Mouse (Mus musculus): ENCODE measurements around the gene Cars2.

DNA sequence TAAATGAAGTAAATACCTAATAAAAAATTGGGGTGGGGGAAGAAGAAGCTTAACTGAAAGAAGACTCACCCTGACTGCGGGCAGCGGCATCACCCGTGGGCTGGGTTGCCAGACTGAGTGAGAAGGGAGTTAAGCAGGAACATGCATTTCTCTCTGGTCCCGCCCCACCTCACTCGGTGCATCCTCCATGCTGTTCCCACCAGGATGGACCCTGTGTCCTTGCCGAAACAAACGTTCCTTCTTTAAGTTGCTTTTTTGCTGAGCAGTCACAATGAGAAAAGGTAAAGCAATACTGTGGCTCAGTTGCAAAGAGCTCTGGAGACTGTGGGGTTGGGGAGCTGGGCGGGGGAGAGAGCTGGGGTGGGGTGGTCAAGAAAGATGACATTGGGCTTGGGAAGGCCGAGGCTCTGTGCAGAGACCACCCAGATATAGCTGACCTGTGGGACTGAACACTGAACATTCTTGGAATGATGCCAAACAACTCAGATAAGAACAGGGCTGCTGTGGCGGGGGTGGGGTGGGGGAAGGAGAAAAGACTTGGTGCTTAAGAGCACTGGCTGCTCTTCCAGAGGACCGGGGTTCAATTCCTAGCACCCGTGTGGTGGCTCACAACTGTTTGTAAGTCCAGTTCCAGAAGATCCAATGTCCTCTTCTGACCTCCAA is 42.8 kb upstream of the Cars2 start:
- TF ChIP-seq CTCF (IDR thresholded peaks at IDR 0.05; ENCODE audit: borderline replicate concordance, control insufficient read depth, extremely low read depth, insufficient read depth, low read length, poor library complexity) (no peak), POLR2A (IDR thresholded peaks at IDR 0.05; ENCODE audit: control insufficient read depth, extremely low read depth, insufficient read depth, low read length, poor library complexity) (no peak)

Data from thymus, adult 2 months (tissue).